Mouse (Mus musculus): ENCODE data around the gene Tbc1d16. TPM values are rescaled to one million over a fixed set of nuclear protein-coding genes. Genes with fewer than 3 reads are reported as not detected.
"Not testable (repeated sequence)": the region's sequence is repeated elsewhere in the genome, so short reads cannot be mapped to it uniquely, and the experiment has no call there.

Gene Tbc1d16
- 18.7 and 19.3 TPM in 2 replicates for polyA plus RNA-seq (2015; fragmentation: Nextera tagmentation; extraction: Ambion mirVana)

DNA sequence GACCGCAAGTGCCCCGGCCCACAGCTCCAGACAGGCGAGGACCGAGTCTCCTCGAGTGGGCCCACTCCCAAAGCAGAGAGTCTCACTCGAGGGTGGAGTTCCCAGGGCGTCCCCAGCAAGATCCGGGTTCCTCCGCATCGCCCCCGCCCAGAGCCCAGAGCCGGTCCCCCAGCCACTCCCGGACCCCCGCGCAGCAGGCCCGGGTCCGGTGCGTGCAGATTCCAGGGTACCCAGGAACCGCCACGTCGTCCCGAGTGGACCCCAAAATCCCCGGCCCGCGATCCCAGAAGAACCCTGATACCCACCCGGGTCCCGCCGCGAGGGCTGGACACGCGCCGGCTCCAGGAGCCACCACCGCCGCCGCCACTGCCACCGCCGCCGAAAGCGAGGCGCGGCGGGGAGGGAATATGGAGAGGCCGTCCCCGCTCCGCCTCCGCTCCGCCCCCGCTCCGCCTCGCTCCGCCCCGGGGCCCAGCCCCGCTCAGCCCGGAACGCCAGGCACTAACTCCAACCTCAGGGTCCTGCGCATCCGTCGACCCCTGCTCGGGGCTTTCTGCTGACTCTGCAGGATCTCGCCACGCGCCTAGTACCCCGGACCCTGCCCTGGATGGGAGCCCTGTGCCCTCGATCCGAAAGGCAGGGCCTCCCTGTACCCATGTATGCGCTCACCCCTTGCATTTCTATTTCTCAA is at the start of gene Tbc1d16, which contains the start of gene Ccdc40:
Gene Tbc1d16 (minus strand): TSS at position 409 of the 691 bp plus-strand sequence.
Gene Ccdc40 (plus strand): TSS at position 482 of the 691 bp plus-strand sequence.
- peak within 1 kb of the TSS; percentile 99 for H3K4me2 ChIP-seq
- no peaks in the 10 kb centered on the region for H3K9me3 ChIP-seq
- peak within 1 kb of the TSS; percentile 83 for H3K9ac ChIP-seq
- H3K4me3 ChIP-seq (replicated peaks), result peak within 1 kb of the TSS; percentile 80
- WGBS, result under 1% methylated on average over 62 of the region's 66 CpGs
- peaks cover 34% of the 10 kb centered on the region for H3K4me1 ChIP-seq
- peak; percentile 87 for ATAC-seq (ENCODE audit: insufficient read depth, low FRiP score, low read depth)
- H3K36me3 ChIP-seq, result no peaks in the 10 kb centered on the region
- H3K27ac ChIP-seq, result peak within 1 kb of the TSS; percentile 67
- no peaks in the 10 kb centered on the region for H3K27me3 ChIP-seq (replicated peaks)

GRCm38 (mm10) chr11:119273186-119273930 is 45.1 kb upstream of the Tbc1d16 start:
- Histone ChIP-seq H3K27ac (no peak overlapping the region), H3K9me3 (no peaks in the 10 kb centered on the region), H3K4me3 (replicated peaks) (no peak overlapping the region), H3K36me3 (peaks cover 28% of the 10 kb centered on the region), H3K4me2 (no peak overlapping the region), H3K27me3 (replicated peaks) (no peaks in the 10 kb centered on the region), H3K4me1 (0 out of 2 replicates have a peak, but pooled peaks cover 10% of the 10 kb centered on the region), H3K9ac (no peak overlapping the region)
- ATAC-seq (ENCODE audit: insufficient read depth, low FRiP score, low read depth), result 0 out of 2 replicates have a peak, but pooled peaks have one; percentile 19
- 92% methylated on average over 8 of the region's 8 CpGs for WGBS

GRCm38 (mm10) chr11:119272492-119272891 is 44.2 kb upstream of the Tbc1d16 start:
- H3K27ac ChIP-seq, H3K4me2 ChIP-seq: not testable (repeated sequence)
- WGBS, result 63% methylated on average over 3 of the region's 3 CpGs

DNA sequence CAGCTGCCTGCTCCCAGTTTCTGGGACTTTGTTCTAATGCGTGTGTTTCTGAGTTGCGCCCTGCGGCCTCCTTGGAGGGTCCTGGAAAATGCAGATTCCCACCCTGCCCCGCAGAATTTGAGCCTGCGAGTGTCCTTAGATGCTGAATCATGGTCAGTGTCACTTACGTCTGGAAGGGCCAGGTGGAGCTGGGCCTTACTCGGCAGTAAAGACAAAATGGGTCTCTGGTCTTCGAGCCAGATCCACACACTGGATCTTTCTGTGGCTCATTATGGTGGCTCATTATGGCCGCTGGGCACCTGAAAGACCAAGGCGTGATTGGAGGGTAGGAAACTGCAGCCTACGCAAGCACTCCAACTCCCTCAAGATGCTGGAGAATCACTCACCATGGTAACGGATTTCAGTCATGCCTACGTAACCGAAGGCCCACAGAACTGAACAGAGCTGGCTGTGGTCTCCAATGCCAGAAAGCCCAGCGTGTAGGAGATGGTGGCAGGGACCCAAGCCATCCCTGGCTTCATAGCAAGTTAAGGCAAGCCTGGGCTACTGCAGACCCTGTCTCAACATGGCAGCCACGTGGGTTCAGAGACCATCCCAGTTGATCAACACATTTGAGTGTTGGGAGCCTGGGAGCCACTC is 40.4 kb upstream of the Tbc1d16 start:
- ATAC-seq (ENCODE audit: insufficient read depth, low FRiP score, low read depth), result no peak
- H3K4me2 ChIP-seq, result peak overlapping the region; percentile 91

More at GRCm38 (mm10) chr11:119272492-119272891, 44.2 kb upstream of the Tbc1d16 start:
- not testable (repeated sequence) for H3K9ac ChIP-seq; H3K4me3 ChIP-seq (replicated peaks); H3K27me3 ChIP-seq (replicated peaks); ATAC-seq (ENCODE audit: insufficient read depth, low FRiP score, low read depth); H3K9me3 ChIP-seq
- peaks cover 28% of the 10 kb centered on the region for H3K36me3 ChIP-seq
- peaks cover 13% of the 10 kb centered on the region for H3K4me1 ChIP-seq

DNA sequence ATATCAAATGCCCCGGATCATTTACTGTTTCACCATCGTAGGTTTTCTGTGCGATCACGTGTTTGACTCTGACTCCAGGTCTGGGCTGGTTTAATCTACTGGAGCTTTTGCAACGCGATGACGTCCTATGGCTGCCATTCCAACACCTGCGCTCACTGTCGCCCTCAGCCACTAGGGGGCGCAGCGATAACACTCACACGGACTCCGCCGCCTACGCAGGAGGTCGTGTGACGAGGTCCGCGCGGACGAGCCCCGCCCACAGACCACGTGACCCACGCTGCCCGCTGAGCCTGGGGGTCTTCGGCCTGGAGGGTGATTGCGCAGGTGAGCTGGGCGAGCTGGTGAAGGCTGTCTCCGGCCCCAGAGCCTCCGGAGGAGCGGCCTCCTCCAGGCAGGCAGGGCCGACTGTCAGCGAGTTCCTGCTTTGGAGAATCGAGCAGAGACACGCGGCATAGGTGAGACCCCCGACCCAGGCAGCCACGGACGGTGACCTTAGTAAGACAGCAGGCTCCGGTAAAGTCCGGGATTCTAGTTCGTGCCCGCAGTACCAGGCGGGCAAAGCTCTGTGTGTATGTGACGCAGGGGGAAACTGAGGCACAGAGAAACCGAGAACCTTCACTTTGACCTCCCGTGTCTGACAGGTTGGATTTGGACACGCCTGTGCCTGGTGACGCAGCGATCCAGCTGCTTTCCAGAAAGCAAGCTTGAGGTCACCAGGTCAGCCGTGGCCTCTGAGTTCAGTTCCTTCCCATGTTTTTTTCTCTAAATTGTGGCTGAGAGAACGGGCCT is 39.7 kb upstream of the Tbc1d16 start, which contains the start of gene Gaa:
Gene Gaa (plus strand): TSS at position 120 of the 789 bp plus-strand sequence.
- 0 out of 2 replicates have a peak within 1 kb of the TSS, but pooled peaks have one; percentile 4 for H3K27ac ChIP-seq
- no peaks in the 10 kb centered on the region for H3K27me3 ChIP-seq (replicated peaks)
- peaks cover 3% of the 10 kb centered on the region for H3K36me3 ChIP-seq
- 3% methylated on average over 52 of the region's 52 CpGs for WGBS
- no peaks in the 10 kb centered on the region for H3K9me3 ChIP-seq
- H3K4me1 ChIP-seq, result peaks cover 17% of the 10 kb centered on the region
- ATAC-seq (ENCODE audit: insufficient read depth, low FRiP score, low read depth), result peak; percentile 80
- peak within 1 kb of the TSS; percentile 59 for H3K4me3 ChIP-seq (replicated peaks)
- H3K4me2 ChIP-seq, result peak within 1 kb of the TSS; percentile 91
- H3K9ac ChIP-seq, result peak within 1 kb of the TSS; percentile 56; the same call in 1 of the 2 replicates

More for the DNA sequence above, 40.4 kb upstream of the Tbc1d16 start:
- no peak overlapping the region for H3K27ac ChIP-seq
- no peaks in the 10 kb centered on the region for H3K9me3 ChIP-seq
- H3K36me3 ChIP-seq, result peaks cover 5% of the 10 kb centered on the region
- peaks cover 17% of the 10 kb centered on the region for H3K4me1 ChIP-seq
- no peak overlapping the region; the same call in 1 of the 2 replicates for H3K9ac ChIP-seq
- WGBS, result 77% methylated on average over 16 of the region's 16 CpGs
- no peaks in the 10 kb centered on the region for H3K27me3 ChIP-seq (replicated peaks)
- peak overlapping the region; percentile 59 for H3K4me3 ChIP-seq (replicated peaks)

GRCm38 (mm10) chr11:119267241-119267674 is 39.0 kb upstream of the Tbc1d16 start:
- no peaks in the 10 kb centered on the region for H3K9me3 ChIP-seq
- H3K27me3 ChIP-seq (replicated peaks), result no peaks in the 10 kb centered on the region
- 51% methylated on average over 6 of the region's 6 CpGs for WGBS
- H3K4me3 ChIP-seq (replicated peaks), result no peak overlapping the region
- H3K27ac ChIP-seq, result no peak overlapping the region
- no peak for ATAC-seq (ENCODE audit: insufficient read depth, low FRiP score, low read depth)
- H3K4me2 ChIP-seq, result peak overlapping the region; percentile 91
- peaks cover 17% of the 10 kb centered on the region for H3K4me1 ChIP-seq
- H3K36me3 ChIP-seq, result no peaks in the 10 kb centered on the region
- no peak overlapping the region for H3K9ac ChIP-seq

- Histone ChIP-seq H3K4me1 (peaks cover 16% of the 10 kb centered on the region), H3K9ac (no peak overlapping the region), H3K36me3 (no peaks in the 10 kb centered on the region), H3K27me3 (replicated peaks) (no peaks in the 10 kb centered on the region), H3K9me3 (no peaks in the 10 kb centered on the region), H3K27ac (no peak overlapping the region), H3K4me2 (no peak overlapping the region), H3K4me3 (replicated peaks) (no peak overlapping the region)
- no peak for ATAC-seq (ENCODE audit: insufficient read depth, low FRiP score, low read depth)
- 73% methylated on average over 7 of the region's 7 CpGs for WGBS
These were observed 37.5 kb upstream of the Tbc1d16 start for GRCm38 (mm10) chr11:119265811-119266210.

GRCm38 (mm10) chr11:119264413-119264812 is 36.1 kb upstream of the Tbc1d16 start:
- no peaks in the 10 kb centered on the region for H3K27me3 ChIP-seq (replicated peaks)
- no peak for ATAC-seq (ENCODE audit: insufficient read depth, low FRiP score, low read depth)
- 85% methylated on average over 13 of the region's 13 CpGs for WGBS
- H3K27ac ChIP-seq, result no peak overlapping the region
- no peak overlapping the region for H3K4me3 ChIP-seq (replicated peaks)
- no peak overlapping the region for H3K4me2 ChIP-seq
- peaks cover 11% of the 10 kb centered on the region for H3K4me1 ChIP-seq
- no peaks in the 10 kb centered on the region for H3K9me3 ChIP-seq
- no peaks in the 10 kb centered on the region for H3K36me3 ChIP-seq
- no peak overlapping the region for H3K9ac ChIP-seq

DNA sequence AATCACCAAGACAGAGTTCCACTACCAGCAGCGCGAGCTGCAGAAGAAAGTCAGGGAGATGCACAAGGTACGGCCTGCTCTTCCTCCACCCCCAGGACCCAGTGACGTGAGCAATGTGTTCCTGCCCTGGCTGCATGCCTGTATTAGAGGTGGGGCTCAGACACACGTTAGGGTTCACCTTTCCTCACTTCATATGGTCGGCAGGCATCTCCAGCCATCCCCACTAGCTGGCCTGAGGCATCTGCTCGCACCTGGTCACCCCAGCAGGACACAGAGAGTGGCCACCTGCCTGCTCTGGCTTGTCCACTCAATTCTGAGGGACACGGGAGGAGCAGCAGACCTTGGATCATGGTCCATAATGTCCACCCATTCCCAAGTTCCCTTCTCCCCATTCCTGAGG is 31.7 kb upstream of the Tbc1d16 start:
- H3K9me3 ChIP-seq, result no peaks in the 10 kb centered on the region
- no peak overlapping the region for H3K4me2 ChIP-seq
- no peak for ATAC-seq (ENCODE audit: insufficient read depth, low FRiP score, low read depth)
- no peak overlapping the region for H3K27ac ChIP-seq
- H3K36me3 ChIP-seq, result no peaks in the 10 kb centered on the region
- no peak overlapping the region for H3K9ac ChIP-seq
- no peak overlapping the region for H3K4me3 ChIP-seq (replicated peaks)
- peaks cover 11% of the 10 kb centered on the region; the same call in 1 of the 2 replicates for H3K4me1 ChIP-seq
- WGBS, result 88% methylated on average over 8 of the region's 8 CpGs
- no peaks in the 10 kb centered on the region for H3K27me3 ChIP-seq (replicated peaks)

DNA sequence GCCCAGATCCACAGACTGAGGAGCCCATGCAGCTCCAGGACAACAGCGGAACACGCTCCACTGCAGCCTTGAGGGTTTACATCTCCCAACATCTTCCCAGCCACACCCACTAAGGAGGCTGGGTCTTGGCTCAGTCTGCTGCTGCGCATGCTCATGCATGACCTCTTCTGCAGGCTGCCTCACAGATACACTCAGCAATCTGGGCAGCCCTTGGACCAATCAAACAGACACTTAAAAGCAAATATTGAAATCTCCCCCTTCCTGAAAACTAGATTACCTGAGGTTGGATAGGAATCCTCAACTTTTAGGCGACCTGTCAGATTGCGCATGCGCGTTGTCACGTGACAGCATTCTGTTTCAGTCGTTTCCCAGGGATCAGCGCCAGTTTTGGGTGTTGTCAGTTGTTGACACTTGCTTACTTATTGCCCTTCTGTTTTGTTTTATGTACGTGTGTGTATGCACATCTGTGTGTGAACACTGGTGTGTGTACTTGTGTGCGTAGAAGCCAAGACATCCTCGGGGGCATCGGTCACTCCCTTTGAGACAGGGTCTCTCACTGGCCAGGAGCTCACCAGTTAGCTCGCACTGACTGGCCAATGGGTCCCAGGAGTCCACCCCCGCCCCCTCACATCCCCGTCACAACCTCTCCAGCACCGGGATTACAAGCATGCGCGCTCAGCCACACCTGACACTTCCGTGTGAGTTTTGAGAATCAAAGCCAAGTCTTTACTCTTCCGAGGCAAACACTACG is 30.4 kb upstream of the Tbc1d16 start:
- Histone ChIP-seq H3K9ac (no peak overlapping the region), H3K27ac (peak overlapping the region; percentile 40; the same call in 1 of the 2 replicates)

More for the DNA sequence above, 30.4 kb upstream of the Tbc1d16 start:
- H3K4me2 ChIP-seq, result peak overlapping the region; percentile 48
- no peaks in the 10 kb centered on the region for H3K9me3 ChIP-seq
- H3K36me3 ChIP-seq, result no peaks in the 10 kb centered on the region
- peak; percentile 57; the same call in 1 of the 2 replicates for ATAC-seq (ENCODE audit: insufficient read depth, low FRiP score, low read depth)
- peak overlapping the region; percentile 18 for H3K4me3 ChIP-seq (replicated peaks)
- 61% methylated on average over 23 of the region's 23 CpGs for WGBS
- H3K27me3 ChIP-seq (replicated peaks), result no peaks in the 10 kb centered on the region
- H3K4me1 ChIP-seq, result peaks cover 11% of the 10 kb centered on the region; the same call in 1 of the 2 replicates
